Mouse (Mus musculus): ENCODE results near the gene H2-M10.2. TPM values are rescaled to one million over a fixed set of nuclear protein-coding genes. Genes with fewer than 3 reads are reported as not detected.

H2-M10.2 gene
- polyA plus RNA-seq, 1 experiment from 2014 or later, result not detected

GRCm38 (mm10) chr17:36271586-36272256 is 14.6 kb downstream of the H2-M10.2 start, which contains the start of gene Trim39:
Gene Trim39 (minus strand): TSS chr17:36272247.
- Histone ChIP-seq H3K4me1 (peaks cover 28% of the 10 kb centered on the region), H3K27ac (peak within 1 kb of the TSS; percentile 93), H3K27me3 (no peaks in the 10 kb centered on the region), H3K36me3 (peaks cover 20% of the 10 kb centered on the region), H3K4me3 (peak within 1 kb of the TSS; percentile 92), H3K9ac (peak within 1 kb of the TSS; percentile 95), H3K4me2 (replicated peaks) (peak within 1 kb of the TSS; percentile 59), H3K9me3 (no peaks in the 10 kb centered on the region)
- peak; percentile 85 for ATAC-seq (ENCODE audit: insufficient number of reproducible peaks, insufficient read depth, low FRiP score, low TSS enrichment)
- WGBS, result under 1% methylated on average over 43 of the region's 43 CpGs

- peak; percentile 86 for ATAC-seq (ENCODE audit: insufficient number of reproducible peaks, insufficient read depth, low FRiP score, low TSS enrichment)
- peaks cover 20% of the 10 kb centered on the region for H3K36me3 ChIP-seq
- H3K4me1 ChIP-seq, result peaks cover 28% of the 10 kb centered on the region
- no peaks in the 10 kb centered on the region for H3K9me3 ChIP-seq
- H3K27ac ChIP-seq, result peak overlapping the region; percentile 93
- peak overlapping the region; percentile 95 for H3K9ac ChIP-seq
- peak overlapping the region; percentile 92 for H3K4me3 ChIP-seq
- H3K4me2 ChIP-seq (replicated peaks), result peak overlapping the region; percentile 59
- H3K27me3 ChIP-seq, result no peaks in the 10 kb centered on the region
- under 1% methylated on average over 77 of the region's 84 CpGs for WGBS
Observed at GRCm38 (mm10) chr17:36270956-36271585, 15.2 kb downstream of the H2-M10.2 start.

GRCm38 (mm10) chr17:36265834-36266233 is 20.5 kb downstream of the H2-M10.2 start:
- H3K4me3 ChIP-seq, result no peak overlapping the region
- WGBS, result 81% methylated on average over 5 of the region's 5 CpGs
- peaks cover 9% of the 10 kb centered on the region; the same call in 1 of the 2 replicates for H3K4me1 ChIP-seq
- H3K9ac ChIP-seq, result no peak overlapping the region
- H3K36me3 ChIP-seq, result peaks cover 51% of the 10 kb centered on the region
- H3K4me2 ChIP-seq (replicated peaks), result no peak overlapping the region
- no peak for ATAC-seq (ENCODE audit: insufficient number of reproducible peaks, insufficient read depth, low FRiP score, low TSS enrichment)
- H3K27ac ChIP-seq, result no peak overlapping the region
- H3K9me3 ChIP-seq, result no peaks in the 10 kb centered on the region
- H3K27me3 ChIP-seq, result no peaks in the 10 kb centered on the region

GRCm38 (mm10) chr17:36264273-36264925 is 21.9 kb downstream of the H2-M10.2 start:
- no peak overlapping the region for H3K27ac ChIP-seq
- 88% methylated on average over 3 of the region's 3 CpGs for WGBS
- no peaks in the 10 kb centered on the region for H3K27me3 ChIP-seq
- ATAC-seq (ENCODE audit: insufficient number of reproducible peaks, insufficient read depth, low FRiP score, low TSS enrichment), result no peak
- no peak overlapping the region for H3K9ac ChIP-seq
- no peaks in the 10 kb centered on the region for H3K9me3 ChIP-seq
- H3K36me3 ChIP-seq, result peaks cover 66% of the 10 kb centered on the region
- no peak overlapping the region for H3K4me2 ChIP-seq (replicated peaks)
- H3K4me1 ChIP-seq, result no peaks in the 10 kb centered on the region
- H3K4me3 ChIP-seq, result no peak overlapping the region

GRCm38 (mm10) chr17:36261511-36262166 is 24.7 kb downstream of the H2-M10.2 start:
- Histone ChIP-seq H3K27ac (no peak overlapping the region), H3K9ac (no peak overlapping the region), H3K4me1 (no peaks in the 10 kb centered on the region), H3K4me2 (replicated peaks) (no peak overlapping the region), H3K36me3 (peaks cover 62% of the 10 kb centered on the region), H3K9me3 (no peaks in the 10 kb centered on the region), H3K4me3 (no peak overlapping the region), H3K27me3 (no peaks in the 10 kb centered on the region)
- 92% methylated on average over 9 of the region's 9 CpGs for WGBS
- no peak for ATAC-seq (ENCODE audit: insufficient number of reproducible peaks, insufficient read depth, low FRiP score, low TSS enrichment)

GRCm38 (mm10) chr17:36257969-36258368 is 28.3 kb downstream of the H2-M10.2 start, which contains the start of gene Rpp21:
Gene Rpp21 (minus strand): TSS chr17:36258069.
- no peak for ATAC-seq (ENCODE audit: insufficient number of reproducible peaks, insufficient read depth, low FRiP score, low TSS enrichment)
- Histone ChIP-seq H3K9me3 (no peaks in the 10 kb centered on the region), H3K9ac (peak within 1 kb of the TSS; percentile 77), H3K27ac (peak within 1 kb of the TSS; percentile 79), H3K4me1 (no peaks in the 10 kb centered on the region), H3K4me3 (peak within 1 kb of the TSS; percentile 79), H3K27me3 (no peaks in the 10 kb centered on the region), H3K36me3 (peaks cover 45% of the 10 kb centered on the region), H3K4me2 (replicated peaks) (peak within 1 kb of the TSS; percentile 55)
- WGBS, result 55% methylated on average over 6 of the region's 6 CpGs

GRCm38 (mm10) chr17:36257241-36257947 is 28.9 kb downstream of the H2-M10.2 start:
- peaks cover 42% of the 10 kb centered on the region for H3K36me3 ChIP-seq
- peak overlapping the region; percentile 77 for H3K9ac ChIP-seq
- 0 out of 2 replicates have a peak, but pooled peaks cover under 1% of the 10 kb centered on the region for H3K4me1 ChIP-seq
- peak overlapping the region; percentile 55 for H3K4me2 ChIP-seq (replicated peaks)
- peaks cover 3% of the 10 kb centered on the region; the same call in 1 of the 2 replicates for H3K27me3 ChIP-seq
- H3K4me3 ChIP-seq, result peak overlapping the region; percentile 79
- H3K9me3 ChIP-seq, result no peaks in the 10 kb centered on the region
- peak; percentile 94 for ATAC-seq (ENCODE audit: insufficient number of reproducible peaks, insufficient read depth, low FRiP score, low TSS enrichment)
- under 1% methylated on average over 37 of the region's 37 CpGs for WGBS
- H3K27ac ChIP-seq, result peak overlapping the region; percentile 79

- Histone ChIP-seq H3K4me1 (0 out of 2 replicates have a peak, but pooled peaks cover 3% of the 10 kb centered on the region), H3K27me3 (peaks cover 36% of the 10 kb centered on the region), H3K9ac (no peak overlapping the region), H3K9me3 (no peaks in the 10 kb centered on the region), H3K4me2 (replicated peaks) (no peak overlapping the region), H3K36me3 (peaks cover 4% of the 10 kb centered on the region; the same call in 1 of the 2 replicates), H3K27ac (no peak overlapping the region), H3K4me3 (no peak overlapping the region)
- 49% methylated on average over 6 of the region's 6 CpGs for WGBS
- no peak for ATAC-seq (ENCODE audit: insufficient number of reproducible peaks, insufficient read depth, low FRiP score, low TSS enrichment)
Observed at GRCm38 (mm10) chr17:36253087-36253600, 33.1 kb downstream of the H2-M10.2 start.

GRCm38 (mm10) chr17:36252250-36252876 is 33.9 kb downstream of the H2-M10.2 start:
- peaks cover 39% of the 10 kb centered on the region for H3K27me3 ChIP-seq
- H3K4me3 ChIP-seq, result peak overlapping the region; percentile 19
- no peak overlapping the region for H3K9ac ChIP-seq
- H3K36me3 ChIP-seq, result peaks cover 4% of the 10 kb centered on the region; the same call in 1 of the 2 replicates
- 0 out of 2 replicates have a peak, but pooled peaks cover 3% of the 10 kb centered on the region for H3K4me1 ChIP-seq
- no peak for ATAC-seq (ENCODE audit: insufficient number of reproducible peaks, insufficient read depth, low FRiP score, low TSS enrichment)
- H3K9me3 ChIP-seq, result no peaks in the 10 kb centered on the region
- H3K27ac ChIP-seq, result no peak overlapping the region
- WGBS, result 12% methylated on average over 25 of the region's 25 CpGs
- H3K4me2 ChIP-seq (replicated peaks), result peak overlapping the region; percentile 44

GRCm38 (mm10) chr17:36248886-36249285 is 37.4 kb downstream of the H2-M10.2 start:
- H3K4me3 ChIP-seq, result no peak overlapping the region
- no peaks in the 10 kb centered on the region for H3K36me3 ChIP-seq
- ATAC-seq (ENCODE audit: insufficient number of reproducible peaks, insufficient read depth, low FRiP score, low TSS enrichment), result no peak
- H3K9ac ChIP-seq, result no peak overlapping the region
- no peaks in the 10 kb centered on the region for H3K9me3 ChIP-seq
- H3K27ac ChIP-seq, result no peak overlapping the region
- WGBS, result 30% methylated on average over 33 of the region's 33 CpGs
- H3K4me2 ChIP-seq (replicated peaks), result no peak overlapping the region
- 0 out of 2 replicates have a peak, but pooled peaks cover 3% of the 10 kb centered on the region for H3K4me1 ChIP-seq
- peaks cover 39% of the 10 kb centered on the region for H3K27me3 ChIP-seq

All from embryonic facial prominence, embryonic 12.5 days (tissue).